Mouse (Mus musculus) stomach, embryonic 14.5 days (tissue): ENCODE data around the gene Trpm3. TPM values are rescaled to one million over a fixed set of nuclear protein-coding genes. Genes with fewer than 3 reads are reported as not detected.

Source experiments
- ATAC-seq: fragments of 200-750 bp; cut with Nextera tagmentation; 2 replicates; pipeline ENCODE4 v1.8.0; 2017; ENCODE audit warnings: low read depth, moderate TSS enrichment; ENCODE audit not compliant: insufficient number of reproducible peaks, insufficient read depth, low FRiP score
- H3K27ac ChIP-seq: fragments of 300-500 bp; sonication (generic); 2 replicates; pipeline ENCODE4 v1.5.1; 2014; ENCODE audit warnings: mild to moderate bottlenecking, low read length, moderate library complexity, mixed read lengths
- H3K27me3 ChIP-seq: fragments of 300-500 bp; sonication (generic); 2 replicates; pipeline ENCODE4 v1.6.1; 2014; ENCODE audit warnings: low read length, control low read depth, mixed read lengths; ENCODE audit not compliant: control insufficient read depth, insufficient read depth
- H3K36me3 ChIP-seq: fragments of 300-500 bp; sonication (generic); 2 replicates; pipeline ENCODE4 v1.6.1; 2014; ENCODE audit warnings: mild to moderate bottlenecking, control low read depth, low read length, moderate library complexity, mixed read lengths; ENCODE audit not compliant: control insufficient read depth, insufficient read depth
- H3K4me1 ChIP-seq: fragments of 300-500 bp; sonication (generic); 2 replicates; pipeline ENCODE4 v1.6.1; 2014; ENCODE audit warnings: low read length, control low read depth, mixed read lengths; ENCODE audit not compliant: control insufficient read depth, insufficient read depth
- H3K4me2 ChIP-seq: fragments of 300-500 bp; sonication (generic); replicated peaks from 2 replicates; pipeline ENCODE4 v1.6.1; 2014; ENCODE audit warnings: low read depth, low read length, control low read depth
- H3K4me3 ChIP-seq: fragments of 300-500 bp; sonication (generic); 2 replicates; pipeline ENCODE4 v1.5.1; 2014; ENCODE audit warnings: low read depth, low read length, control low read depth
- H3K9ac ChIP-seq: fragments of 300-500 bp; sonication (generic); replicated peaks from 2 replicates; pipeline ENCODE4 v1.6.1; 2014; ENCODE audit warnings: low read depth, mild to moderate bottlenecking, control low read depth, low read length, moderate library complexity, mixed read lengths
- H3K9me3 ChIP-seq: fragments of 300-500 bp; sonication (generic); 2 replicates; pipeline ENCODE4 v1.6.1; 2016; ENCODE audit warnings: low read depth, low read length, control low read depth; ENCODE audit not compliant: control insufficient read depth
- WGBS: fragments of 180-500 bp; shearing (Covaris S2); extraction: QIAGEN DNeasy Blood & Tissue Kit; methylation state at CpG from one replicate; pipeline ENCODE4 v1.1.7; 2014; 5-methylcytosine and 5-hydroxymethylcytosine counted together
- polyA plus RNA-seq: library from polyadenylated mRNA; unstranded; fragments of >200 nt; fragmentation: Nextera tagmentation; extraction: Ambion mirVana; gene quantifications from 2 replicates; pipeline ENCODE4 v1.2.1, GENCODE M21; 2014

Gene Trpm3
- polyA plus RNA-seq, 1 experiment from 2014 or later = 0.97 TPM

- no peak for ATAC-seq
- no peak overlapping the region for H3K27ac ChIP-seq
- H3K27me3 ChIP-seq = no peaks in the 10 kb centered on the region
- no peaks in the 10 kb centered on the region for H3K9me3 ChIP-seq
- WGBS = 87% methylated on average over 3 of the region's 3 CpGs
- no peaks in the 10 kb centered on the region for H3K4me1 ChIP-seq
- H3K9ac ChIP-seq = no peak overlapping the region
- no peak overlapping the region for H3K4me3 ChIP-seq
- no peak overlapping the region for H3K4me2 ChIP-seq
- no peaks in the 10 kb centered on the region for H3K36me3 ChIP-seq
These were observed 145.8 kb downstream of the Trpm3 start for GRCm38 (mm10) chr19:22284651-22285050.

- Histone ChIP-seq H3K9me3 (no peaks in the 10 kb centered on the region), H3K9ac (no peak overlapping the region), H3K4me1 (no peaks in the 10 kb centered on the region), H3K4me2 (no peak overlapping the region), H3K4me3 (no peak overlapping the region), H3K36me3 (no peaks in the 10 kb centered on the region), H3K27ac (no peak overlapping the region), H3K27me3 (no peaks in the 10 kb centered on the region)
- ATAC-seq = no peak
- 89% methylated on average over 6 of the region's 6 CpGs for WGBS
These were observed 153.8 kb downstream of the Trpm3 start for GRCm38 (mm10) chr19:22292671-22293070.

- no peak overlapping the region for H3K4me3 ChIP-seq
- no peaks in the 10 kb centered on the region for H3K27me3 ChIP-seq
- no peaks in the 10 kb centered on the region for H3K4me1 ChIP-seq
- H3K4me2 ChIP-seq = no peak overlapping the region
- H3K9ac ChIP-seq = no peak overlapping the region
- H3K27ac ChIP-seq = no peak overlapping the region
- no peaks in the 10 kb centered on the region for H3K36me3 ChIP-seq
- H3K9me3 ChIP-seq = no peaks in the 10 kb centered on the region
- no peak for ATAC-seq
- WGBS = 63% methylated on average over 2 of the region's 2 CpGs
These were observed 162.1 kb downstream of the Trpm3 start for GRCm38 (mm10) chr19:22300906-22301305.

- Histone ChIP-seq H3K4me3 (no peak overlapping the region), H3K9ac (no peak overlapping the region), H3K27me3 (no peaks in the 10 kb centered on the region), H3K9me3 (no peaks in the 10 kb centered on the region), H3K4me1 (no peaks in the 10 kb centered on the region), H3K4me2 (peak overlapping the region; percentile 42; the same call in 1 of the 2 replicates), H3K27ac (no peak overlapping the region), H3K36me3 (no peaks in the 10 kb centered on the region)
- WGBS = 29% methylated on average over 17 of the region's 17 CpGs
- no peak for ATAC-seq
These were observed 164.4 kb downstream of the Trpm3 start for GRCm38 (mm10) chr19:22303021-22303951.

- H3K27ac ChIP-seq = no peak overlapping the region
- H3K4me3 ChIP-seq = peak overlapping the region; percentile 19; the same call in 1 of the 2 replicates
- H3K4me1 ChIP-seq = no peaks in the 10 kb centered on the region
- WGBS = 3% methylated on average over 17 of the region's 18 CpGs
- no peaks in the 10 kb centered on the region for H3K9me3 ChIP-seq
- no peaks in the 10 kb centered on the region for H3K27me3 ChIP-seq
- H3K9ac ChIP-seq = no peak overlapping the region
- peak overlapping the region; percentile 42 for H3K4me2 ChIP-seq
- ATAC-seq = peak; percentile 63; the same call in 1 of the 2 replicates
- H3K36me3 ChIP-seq = no peaks in the 10 kb centered on the region
These were observed 165.3 kb downstream of the Trpm3 start for GRCm38 (mm10) chr19:22303952-22304655.

- H3K9ac ChIP-seq = no peak overlapping the region
- no peaks in the 10 kb centered on the region for H3K9me3 ChIP-seq
- H3K4me3 ChIP-seq = no peak overlapping the region
- no peaks in the 10 kb centered on the region for H3K27me3 ChIP-seq
- no peaks in the 10 kb centered on the region for H3K4me1 ChIP-seq
- ATAC-seq = no peak
- H3K4me2 ChIP-seq = no peak overlapping the region
- no peak overlapping the region for H3K27ac ChIP-seq
- WGBS = 85% methylated on average over 2 of the region's 2 CpGs
- no peaks in the 10 kb centered on the region for H3K36me3 ChIP-seq
These were observed 169.2 kb downstream of the Trpm3 start for GRCm38 (mm10) chr19:22308081-22308480.

GRCm38 (mm10) chr19:22317306-22317705, 178.5 kb downstream of the Trpm3 start:
- no peak overlapping the region for H3K9ac ChIP-seq
- whole genome bisulfite sequencing = 91% methylated on average over 4 of the region's 4 CpGs
- ATAC-seq = no peak
- H3K27ac ChIP-seq = no peak overlapping the region
- H3K27me3 ChIP-seq = no peaks in the 10 kb centered on the region
- H3K4me2 ChIP-seq = no peak overlapping the region
- no peaks in the 10 kb centered on the region for H3K9me3 ChIP-seq
- H3K36me3 ChIP-seq = no peaks in the 10 kb centered on the region
- H3K4me1 ChIP-seq = no peaks in the 10 kb centered on the region
- no peak overlapping the region for H3K4me3 ChIP-seq

- H3K36me3 ChIP-seq = no peaks in the 10 kb centered on the region
- 81% methylated on average over 2 of the region's 2 CpGs for WGBS
- H3K9me3 ChIP-seq = no peaks in the 10 kb centered on the region
- no peak overlapping the region for H3K4me2 ChIP-seq
- no peak overlapping the region for H3K27ac ChIP-seq
- H3K27me3 ChIP-seq = no peaks in the 10 kb centered on the region
- no peak overlapping the region for H3K4me3 ChIP-seq
- no peak for ATAC-seq
- no peaks in the 10 kb centered on the region for H3K4me1 ChIP-seq
- H3K9ac ChIP-seq = no peak overlapping the region
These were observed 188.0 kb downstream of the Trpm3 start for GRCm38 (mm10) chr19:22326813-22327212.
